Mouse (Mus musculus) kidney, adult 2 months (tissue): ENCODE measurements at regions not wholly inside any gene's neighbourhood (a gene's known extent, or its start where the extent isn't known, plus 50 kb on each side); places are given as distances from the start of the nearest gene placed in this dataset.

Experiments
- DNase-seq: peaks from one replicate; pipeline ENCODE4 v3.0.0; 2021
- H3K27ac ChIP-seq: fragments of 200-500 bp; 2 replicates; pipeline ENCODE4 v1.5.1; 2012; ENCODE audit warnings: low read depth, low read length, control low read depth, inconsistent platforms; ENCODE audit not compliant: insufficient read depth
- H3K27me3 ChIP-seq: fragments of 200-500 bp; replicated peaks from 2 replicates; pipeline ENCODE4 v1.6.1; 2012; ENCODE audit warnings: mild to moderate bottlenecking, moderate library complexity, low read length, inconsistent platforms; ENCODE audit not compliant: control insufficient read depth, insufficient read depth
- H3K36me3 ChIP-seq: fragments of 200-500 bp; 2 replicates; pipeline ENCODE4 v1.6.1; 2012; ENCODE audit warnings: mild to moderate bottlenecking, moderate library complexity, low read length, inconsistent platforms; ENCODE audit not compliant: control insufficient read depth, insufficient read depth
- H3K4me1 ChIP-seq: fragments of 200-500 bp; 2 replicates; pipeline ENCODE4 v1.6.1; 2011; ENCODE audit warnings: low read length; ENCODE audit not compliant: control insufficient read depth, insufficient read depth
- H3K4me3 ChIP-seq: fragments of 200-500 bp; 2 replicates; pipeline ENCODE4 v1.5.1; 2011; ENCODE audit warnings: mild to moderate bottlenecking, low read depth, low read length, control low read depth; ENCODE audit not compliant: insufficient read depth
- CTCF ChIP-seq: fragments of 200-500 bp; conservative IDR thresholded peaks from 2 replicates; pipeline ENCODE4 v1.5.1; 2011; ENCODE audit warnings: low read depth, mild to moderate bottlenecking, control low read depth, low read length, moderate library complexity, mixed read lengths; ENCODE audit not compliant: insufficient read depth, insufficient read length
- POLR2A ChIP-seq: fragments of 200-500 bp; IDR thresholded peaks from one replicate; pipeline ENCODE4 v1.6.1; 2011; ENCODE audit warnings: low read depth, low read length, control low read depth
- WGBS: fragments of 180-500 bp; shearing (Covaris S2); methylation state at CpG from one replicate; pipeline ENCODE4 v1.1.7; 2018; 5-methylcytosine and 5-hydroxymethylcytosine counted together

GRCm38 (mm10) chr6:120588701-120589659 lies 57.9 kb upstream of the Hdhd5 start:
- peaks cover 13% of the 10 kb centered on the region for H3K4me1 ChIP-seq
- H3K27me3 ChIP-seq = no peaks in the 10 kb centered on the region
- no peak overlapping the region for H3K4me3 ChIP-seq
- TF ChIP-seq CTCF (no peak), POLR2A (no peak)
- no peak overlapping the region for H3K27ac ChIP-seq
- WGBS = 75% methylated on average over 11 of the region's 11 CpGs
- H3K36me3 ChIP-seq = no peaks in the 10 kb centered on the region
- DNase-seq = no peak

GRCm38 (mm10) chr6:120585941-120586280 lies 54.8 kb upstream of the Hdhd5 start:
- DNase-seq = peak; percentile 62
- TF ChIP-seq CTCF (no peak), POLR2A (no peak)
- Histone ChIP-seq H3K27ac (no peak overlapping the region), H3K36me3 (no peaks in the 10 kb centered on the region), H3K27me3 (no peaks in the 10 kb centered on the region), H3K4me1 (peaks cover 5% of the 10 kb centered on the region; the same call in 1 of the 2 replicates), H3K4me3 (no peak overlapping the region)
- WGBS = 62% methylated on average over 2 of the region's 2 CpGs

GRCm38 (mm10) chr6:120585118-120585940 lies 54.2 kb upstream of the Hdhd5 start:
- Histone ChIP-seq H3K4me1 (peaks cover 4% of the 10 kb centered on the region; the same call in 1 of the 2 replicates), H3K27me3 (no peaks in the 10 kb centered on the region), H3K27ac (no peak overlapping the region), H3K36me3 (no peaks in the 10 kb centered on the region), H3K4me3 (no peak overlapping the region)
- WGBS = 45% methylated on average over 9 of the region's 9 CpGs
- peak; percentile 34 for DNase-seq
- TF ChIP-seq CTCF (no peak), POLR2A (no peak)

GRCm38 (mm10) chr6:120581748-120582147 lies 50.6 kb upstream of the Hdhd5 start:
- H3K4me3 ChIP-seq = no peak overlapping the region
- H3K27ac ChIP-seq = no peak overlapping the region
- no peak for DNase-seq
- no peaks in the 10 kb centered on the region for H3K27me3 ChIP-seq
- TF ChIP-seq POLR2A (no peak), CTCF (peak; percentile 22; the same call in 1 of the 2 replicates)
- no peaks in the 10 kb centered on the region for H3K36me3 ChIP-seq
- peaks cover 9% of the 10 kb centered on the region; the same call in 1 of the 2 replicates for H3K4me1 ChIP-seq
- WGBS = 95% methylated on average over 2 of the region's 2 CpGs
